Comparison of ENCODE assay signal across 8 mouse cellular contexts in the genomic region with DNA sequence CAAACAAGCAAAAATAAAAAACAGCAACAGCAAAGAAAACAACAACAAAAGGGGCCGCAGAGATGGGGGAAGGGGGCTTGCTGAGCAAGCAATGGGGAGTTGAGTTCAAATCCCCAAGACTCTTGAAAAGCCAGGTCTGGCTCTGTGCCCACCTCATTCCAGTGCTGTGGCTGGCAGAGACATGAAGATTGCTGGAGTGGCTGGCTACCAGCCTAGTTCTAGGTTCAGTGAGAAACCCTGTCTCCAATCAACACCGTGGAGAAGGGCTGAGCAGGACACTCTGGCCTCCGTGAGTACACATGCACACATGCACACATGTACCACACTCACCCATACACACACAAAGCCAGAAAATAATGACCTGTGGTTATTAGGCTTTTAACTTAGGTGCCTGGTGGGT. TPM values are rescaled to one million over a fixed set of nuclear protein-coding genes. Genes with fewer than 3 reads are reported as not detected.
DNase-seq lines count a peak whose midpoint lies in the region; ATAC-seq lines count a peak whose summit lies in the region.

No protein-coding gene starts in this region.

- H3K4me3 ChIP-seq in embryonic facial prominence, embryonic 13.5 days = no peak overlapping the region
- no peak overlapping the region; the same call in 1 of the 2 replicates for H3K4me3 ChIP-seq in embryonic facial prominence, embryonic 10.5 days
- no peak overlapping the region for H3K4me3 ChIP-seq in intestine, embryonic 15.5 days (replicated peaks)

- H3K36me3 ChIP-seq in embryonic facial prominence, embryonic 13.5 days = no peaks in the 10 kb centered on the region; the same call in 1 of the 2 replicates
- H3K36me3 ChIP-seq in embryonic facial prominence, embryonic 10.5 days (replicated peaks) = no peaks in the 10 kb centered on the region
- H3K36me3 ChIP-seq in intestine, embryonic 15.5 days = no peaks in the 10 kb centered on the region

- H3K4me1 ChIP-seq in embryonic facial prominence, embryonic 13.5 days = peaks cover 25% of the 10 kb centered on the region
- peaks cover 23% of the 10 kb centered on the region for H3K4me1 ChIP-seq in embryonic facial prominence, embryonic 10.5 days
- peaks cover 20% of the 10 kb centered on the region for H3K4me1 ChIP-seq in intestine, embryonic 15.5 days (replicated peaks)

- H3K27me3 ChIP-seq in embryonic facial prominence, embryonic 13.5 days = no peaks in the 10 kb centered on the region
- no peaks in the 10 kb centered on the region; the same call in 1 of the 2 replicates for H3K27me3 ChIP-seq in embryonic facial prominence, embryonic 10.5 days (replicated peaks; ENCODE audit: low read depth, poor library complexity, severe bottlenecking)
- no peaks in the 10 kb centered on the region for H3K27me3 ChIP-seq in intestine, embryonic 15.5 days (replicated peaks)

- no peak overlapping the region for H3K27ac ChIP-seq in embryonic facial prominence, embryonic 13.5 days
- H3K27ac ChIP-seq in embryonic facial prominence, embryonic 10.5 days (replicated peaks) = no peak overlapping the region
- H3K27ac ChIP-seq in intestine, embryonic 15.5 days = no peak overlapping the region

- DNase-seq in embryonic facial prominence, embryonic 10.5 days (ENCODE audit: low spot score) = no peak
- peak; percentile 36 for DNase-seq in right cerebral cortex, postnatal 14 days
- DNase-seq in right cerebral cortex, postnatal 36 days (ENCODE audit: low spot score in 2 of 2) = no peak
- peak; percentile 50 to 51 for DNase-seq in lung, postnatal 4 days
- no peak for DNase-seq in thymus, adult 18-20 months
- no peak for DNase-seq in frontal cortex, postnatal 25 days (ENCODE audit: low spot score in 2 of 2)

- H3K9me3 ChIP-seq in embryonic facial prominence, embryonic 13.5 days = peaks cover 4% of the 10 kb centered on the region; the same call in 1 of the 2 replicates
- peaks cover 4% of the 10 kb centered on the region; the same call in 1 of the 2 replicates for H3K9me3 ChIP-seq in embryonic facial prominence, embryonic 10.5 days
- H3K9me3 ChIP-seq in intestine, embryonic 15.5 days = no peaks in the 10 kb centered on the region

- no peak overlapping the region for H3K9ac ChIP-seq in embryonic facial prominence, embryonic 13.5 days
- no peak overlapping the region for H3K9ac ChIP-seq in intestine, embryonic 15.5 days

- WGBS in embryonic facial prominence, embryonic 13.5 days = 71% methylated on average over 3 of the region's 3 CpGs
- 83% methylated on average over 3 of the region's 3 CpGs for WGBS in embryonic facial prominence, embryonic 10.5 days
- WGBS in intestine, embryonic 15.5 days = 78% methylated on average over 3 of the region's 3 CpGs

- peak overlapping the region; percentile 81 for H3K4me2 ChIP-seq in embryonic facial prominence, embryonic 13.5 days
- H3K4me2 ChIP-seq in intestine, embryonic 15.5 days (replicated peaks) = peak overlapping the region; percentile 70

- ATAC-seq in embryonic facial prominence, embryonic 13.5 days (ENCODE audit: insufficient number of reproducible peaks, insufficient read depth, low FRiP score, low TSS enrichment, low read depth) = no peak
- ATAC-seq in intestine, embryonic 15.5 days = no peak

RNA-seq across cellular contexts. Expression of a gene that starts 1.6 kb away (rescaled TPM):
- 27.1 and 30.0 TPM in 2 replicates for polyA plus RNA-seq in embryonic facial prominence, embryonic 13.5 days (2015; fragmentation: Nextera tagmentation; extraction: Ambion mirVana)
- polyA plus RNA-seq in embryonic facial prominence, embryonic 10.5 days (2016; fragmentation: Nextera tagmentation; extraction: Ambion mirVana) = 9.7 TPM in 2 replicates
- polyA plus RNA-seq in intestine, embryonic 15.5 days (2015; fragmentation: Nextera tagmentation; extraction: Ambion mirVana) = 26.6 and 34.7 TPM in 2 replicates

Comparison
In these comparisons a context has a peak if more than half of its experiments do, and no peak if none do; other contexts are left out.
1. DNase-seq: peak in right cerebral cortex, postnatal 14 days (single experiment) and lung, postnatal 4 days (2 of 2); none in embryonic facial prominence, embryonic 10.5 days (single experiment), right cerebral cortex, postnatal 36 days (0 of 2), thymus, adult 18-20 months (0 of 2) and frontal cortex, postnatal 25 days (0 of 2).